Mouse (Mus musculus) kidney, adult 2 months (tissue): Measurements from ENCODE around the gene 4930430F08Rik.

Experiments
- CTCF ChIP-seq: fragments of 200-500 bp; conservative IDR thresholded peaks from 2 replicates; pipeline ENCODE4 v1.5.1; 2011; ENCODE audit warnings: low read depth, mild to moderate bottlenecking, control low read depth, low read length, moderate library complexity, mixed read lengths; ENCODE audit not compliant: insufficient read depth, insufficient read length
- POLR2A ChIP-seq: fragments of 200-500 bp; IDR thresholded peaks from one replicate; pipeline ENCODE4 v1.6.1; 2011; ENCODE audit warnings: low read depth, low read length, control low read depth

GRCm38 (mm10) chr10:100571707-100572106 is 18.5 kb downstream of the 4930430F08Rik start:
- TF ChIP-seq POLR2A (no peak), CTCF (no peak)
